Comparison of ENCODE assay signal across 12 mouse cellular contexts in the genomic region with DNA sequence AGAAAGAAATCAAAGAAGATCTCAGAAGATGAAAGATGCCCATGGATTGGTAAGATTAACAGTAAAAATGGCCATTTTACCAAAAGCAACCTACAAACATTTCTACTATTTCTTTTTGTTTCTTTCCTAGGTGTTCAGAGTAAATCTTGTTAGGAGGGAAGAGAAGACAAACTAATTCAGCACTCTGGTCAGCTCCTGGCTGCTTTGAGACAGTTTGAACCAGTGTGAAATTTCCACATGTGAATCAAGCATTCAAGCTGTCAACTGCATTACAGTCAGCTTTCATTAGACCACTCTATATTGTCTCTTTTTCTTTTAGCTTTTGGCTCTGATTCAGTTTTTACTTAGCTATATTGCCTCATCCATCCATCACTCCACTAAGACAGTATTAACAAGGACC.
A peak's percentile ranks its signal among the peaks of the same experiment; 100 is the strongest.
DNase-seq lines count a peak whose midpoint lies in the region; ATAC-seq and TF ChIP-seq lines count a peak whose summit lies in the region.
"Had no signal": no experiment of that assay in that cellular context is flagged by ENCODE, and none has a peak within 500 bp of the region (broad histone marks: within the 10 kb centered on the region; RNA-seq: fewer than 3 reads in every experiment).

No protein-coding gene starts in this region.

- H3K27ac ChIP-seq in heart, postnatal 0 days (ENCODE audit: low read depth) = no peak overlapping the region
- H3K27ac ChIP-seq in heart, embryonic 10.5 days = no peak overlapping the region
- no peak overlapping the region for H3K27ac ChIP-seq in midbrain, embryonic 14.5 days (replicated peaks; ENCODE audit: low read depth, low read length)
- no peak overlapping the region for H3K27ac ChIP-seq in midbrain, embryonic 15.5 days
- no peak overlapping the region for H3K27ac ChIP-seq in embryonic facial prominence, embryonic 10.5 days (replicated peaks)
- H3K27ac ChIP-seq: heart, adult 2 months; hindbrain, embryonic 15.5 days; midbrain, embryonic 12.5 days had no signal

- no peak for ATAC-seq in heart, postnatal 0 days (ENCODE audit: insufficient read depth, low read depth)
- ATAC-seq in midbrain, embryonic 14.5 days (ENCODE audit: low FRiP score, low TSS enrichment) = no peak
- ATAC-seq in midbrain, embryonic 15.5 days (replicated peaks) = no peak
- ATAC-seq: liver, postnatal 0 days had no signal

- H3K9me3 ChIP-seq in heart, postnatal 0 days (replicated peaks; ENCODE audit: control insufficient read depth, low read length) = no peaks in the 10 kb centered on the region
- no peaks in the 10 kb centered on the region for H3K9me3 ChIP-seq in heart, embryonic 10.5 days
- no peaks in the 10 kb centered on the region for H3K9me3 ChIP-seq in midbrain, embryonic 14.5 days (ENCODE audit: control insufficient read depth, low read length)
- no peaks in the 10 kb centered on the region for H3K9me3 ChIP-seq in midbrain, embryonic 15.5 days
- H3K9me3 ChIP-seq in embryonic facial prominence, embryonic 10.5 days = no peaks in the 10 kb centered on the region
- H3K9me3 ChIP-seq: hindbrain, embryonic 15.5 days; midbrain, embryonic 12.5 days had no signal

- no peaks in the 10 kb centered on the region for H3K27me3 ChIP-seq in heart, postnatal 0 days (ENCODE audit: control insufficient read depth, insufficient read depth, low read length)
- H3K27me3 ChIP-seq in heart, embryonic 10.5 days (ENCODE audit: insufficient read depth, poor library complexity, severe bottlenecking) = no peaks in the 10 kb centered on the region
- H3K27me3 ChIP-seq in midbrain, embryonic 14.5 days (ENCODE audit: control insufficient read depth, insufficient read depth, low read length) = no peaks in the 10 kb centered on the region
- no peaks in the 10 kb centered on the region for H3K27me3 ChIP-seq in midbrain, embryonic 15.5 days (replicated peaks)
- no peaks in the 10 kb centered on the region for H3K27me3 ChIP-seq in embryonic facial prominence, embryonic 10.5 days (replicated peaks; ENCODE audit: low read depth, poor library complexity, severe bottlenecking)
- H3K27me3 ChIP-seq: hindbrain, embryonic 15.5 days; midbrain, embryonic 12.5 days had no signal

- no peaks in the 10 kb centered on the region for H3K4me1 ChIP-seq in heart, postnatal 0 days (ENCODE audit: control insufficient read depth, insufficient read depth)
- H3K4me1 ChIP-seq in heart, embryonic 10.5 days = no peaks in the 10 kb centered on the region
- no peaks in the 10 kb centered on the region for H3K4me1 ChIP-seq in midbrain, embryonic 14.5 days (ENCODE audit: control insufficient read depth, insufficient read depth, low read length)
- no peaks in the 10 kb centered on the region for H3K4me1 ChIP-seq in midbrain, embryonic 15.5 days
- H3K4me1 ChIP-seq in embryonic facial prominence, embryonic 10.5 days = no peaks in the 10 kb centered on the region
- H3K4me1 ChIP-seq: hindbrain, embryonic 15.5 days; midbrain, embryonic 12.5 days had no signal

- no peak for TF ChIP-seq CTCF in heart, postnatal 0 days (IDR thresholded peaks at IDR 0.05; ENCODE audit: low read depth)

- DNase-seq in heart, postnatal 0 days (ENCODE audit: low spot score) = peak; percentile 7
- DNase-seq in heart, embryonic 10.5 days (ENCODE audit: low spot score) = no peak
- DNase-seq in midbrain, embryonic 14.5 days = peak; percentile 36
- DNase-seq in embryonic facial prominence, embryonic 10.5 days (ENCODE audit: low spot score) = peak; percentile 12
- no peak for DNase-seq in ovary, postnatal 14 days (ENCODE audit: low spot score)
- DNase-seq in urinary bladder, postnatal 25 days (ENCODE audit: low spot score) = no peak
- no peak for DNase-seq in right cerebral cortex, postnatal 36 days (ENCODE audit: low spot score in 2 of 2)
- DNase-seq: heart, adult 2 months; liver, postnatal 0 days had no signal

- H3K9ac ChIP-seq in heart, postnatal 0 days (replicated peaks; ENCODE audit: low read depth, low read length) = no peak overlapping the region
- no peak overlapping the region for H3K9ac ChIP-seq in midbrain, embryonic 14.5 days (replicated peaks; ENCODE audit: low read length)
- no peak overlapping the region for H3K9ac ChIP-seq in midbrain, embryonic 15.5 days
- H3K9ac ChIP-seq: hindbrain, embryonic 15.5 days; liver, postnatal 0 days; midbrain, embryonic 12.5 days had no signal

- H3K4me3 ChIP-seq in heart, postnatal 0 days (ENCODE audit: low read depth, low read length) = no peak overlapping the region
- no peak overlapping the region for H3K4me3 ChIP-seq in heart, embryonic 10.5 days
- H3K4me3 ChIP-seq in midbrain, embryonic 14.5 days (replicated peaks; ENCODE audit: low read depth, low read length) = no peak overlapping the region
- no peak overlapping the region for H3K4me3 ChIP-seq in midbrain, embryonic 15.5 days
- no peak overlapping the region for H3K4me3 ChIP-seq in embryonic facial prominence, embryonic 10.5 days
- H3K4me3 ChIP-seq: heart, adult 2 months; hindbrain, embryonic 15.5 days; midbrain, embryonic 12.5 days had no signal

- TF ChIP-seq EP300 in heart, postnatal 0 days (IDR thresholded peaks at IDR 0.05; ENCODE audit: low read depth) = no peak

- no peaks in the 10 kb centered on the region for H3K36me3 ChIP-seq in heart, postnatal 0 days (replicated peaks; ENCODE audit: control insufficient read depth, insufficient read depth, low read length)
- H3K36me3 ChIP-seq in heart, embryonic 10.5 days = no peaks in the 10 kb centered on the region
- H3K36me3 ChIP-seq in midbrain, embryonic 14.5 days (ENCODE audit: control insufficient read depth, insufficient read depth, low read length) = no peaks in the 10 kb centered on the region
- no peaks in the 10 kb centered on the region for H3K36me3 ChIP-seq in midbrain, embryonic 15.5 days (replicated peaks)
- H3K36me3 ChIP-seq in embryonic facial prominence, embryonic 10.5 days (replicated peaks) = no peaks in the 10 kb centered on the region
- H3K36me3 ChIP-seq: hindbrain, embryonic 15.5 days; midbrain, embryonic 12.5 days had no signal

- no peak overlapping the region for H3K4me2 ChIP-seq in heart, postnatal 0 days (ENCODE audit: low read depth, low read length)
- H3K4me2 ChIP-seq in midbrain, embryonic 14.5 days (ENCODE audit: low read length) = no peak overlapping the region
- no peak overlapping the region for H3K4me2 ChIP-seq in midbrain, embryonic 15.5 days
- H3K4me2 ChIP-seq: hindbrain, embryonic 15.5 days; midbrain, embryonic 12.5 days had no signal

Comparison
In these comparisons a context has a peak if more than half of its experiments do, and no peak if none do; other contexts are left out.
1. DNase-seq: peak in heart, postnatal 0 days (single experiment), midbrain, embryonic 14.5 days (single experiment) and embryonic facial prominence, embryonic 10.5 days (single experiment); none in heart, embryonic 10.5 days (single experiment), ovary, postnatal 14 days (single experiment), urinary bladder, postnatal 25 days (single experiment) and right cerebral cortex, postnatal 36 days (0 of 2).